Mouse (Mus musculus) testis, adult 2 months (tissue): ENCODE results near the gene Pcna.

ENCODE experiments used
- CTCF ChIP-seq: fragments of 200-500 bp; IDR thresholded peaks from 2 replicates; pipeline ENCODE4 v1.5.1; 2012; ENCODE audit warnings: low read depth, mild to moderate bottlenecking, inconsistent platforms, low read length, moderate library complexity; ENCODE audit not compliant: control insufficient read depth, insufficient read depth, insufficient replicate concordance
- POLR2A ChIP-seq: fragments of 200-500 bp; IDR thresholded peaks from 2 replicates; pipeline ENCODE4 v1.6.1; 2012; ENCODE audit warnings: low read depth, mild to moderate bottlenecking, inconsistent platforms, low read length, moderate library complexity; ENCODE audit not compliant: control insufficient read depth

DNA sequence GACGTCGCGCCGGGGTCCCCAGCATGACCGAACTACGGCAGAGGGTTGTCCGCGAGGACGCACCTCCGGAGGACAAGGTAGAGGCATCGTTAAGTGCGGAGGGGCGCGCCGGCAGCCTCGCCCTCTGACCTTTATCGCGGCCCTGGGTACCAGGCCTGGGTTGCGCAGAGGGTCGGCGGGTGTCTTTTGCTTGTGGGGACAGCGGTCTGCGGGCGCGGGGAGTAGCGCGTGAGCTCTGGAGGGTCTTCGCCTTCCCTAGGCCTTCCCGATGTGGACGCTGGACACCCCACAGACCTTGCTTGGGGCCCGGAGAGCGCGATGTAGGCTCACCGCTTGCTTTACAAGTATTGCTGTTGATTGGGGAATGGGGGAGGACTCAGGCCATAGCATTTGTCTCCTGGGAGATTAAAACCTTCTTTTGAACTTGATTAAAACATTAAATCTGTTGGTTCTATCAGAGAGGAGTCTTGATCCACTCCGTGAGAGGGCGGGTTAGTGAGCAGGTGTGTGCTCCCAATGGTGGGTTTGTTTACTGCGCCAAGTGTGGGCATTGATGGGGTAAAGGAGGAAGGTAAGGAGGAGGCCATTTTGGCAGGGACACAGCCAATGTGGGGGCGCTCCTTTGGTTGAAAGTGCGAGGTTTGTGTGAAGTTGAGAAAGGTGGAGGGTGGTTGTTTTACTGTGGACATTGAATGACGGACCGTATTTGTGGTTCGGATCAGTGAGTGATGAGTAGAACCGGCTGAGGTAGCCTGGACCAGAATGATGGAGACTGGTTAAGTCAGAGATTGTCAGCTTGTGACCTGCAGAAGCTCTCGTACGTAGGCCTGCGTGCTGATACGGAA is 10.5 kb upstream of the Pcna start:
- TF ChIP-seq CTCF (no peak), POLR2A (no peak)
